Mouse (Mus musculus) kidney, adult 18-20 months (tissue): ENCODE measurements at regions not wholly inside any gene's neighbourhood (a gene's known extent, or its start where the extent isn't known, plus 50 kb on each side); places are given as distances from the start of the nearest gene placed in this dataset.
"Not testable (repeated sequence)": the region's sequence is repeated elsewhere in the genome, so short reads cannot be mapped to it uniquely, and the experiment has no call there.

Experiments used
- DNase-seq: peaks from one replicate; pipeline ENCODE4 v3.0.0; 2021

- DNase-seq = peak; percentile 11
These were observed 142.7 kb upstream of the Gnai1 start for GRCm38 (mm10) chr5:18502831-18503230.

- no peak for DNase-seq
These were observed 134.2 kb upstream of the Gnai1 start for GRCm38 (mm10) chr5:18494305-18494704.

GRCm38 (mm10) chr5:18489709-18490108 is 129.6 kb upstream of the Gnai1 start:
- no peak for DNase-seq

- no peak for DNase-seq
These were observed 127.1 kb upstream of the Gnai1 start for GRCm38 (mm10) chr5:18487076-18487772.

- no peak for DNase-seq
These were observed 124.2 kb upstream of the Gnai1 start for GRCm38 (mm10) chr5:18484376-18484775.

GRCm38 (mm10) chr5:18478420-18478819 is 118.3 kb upstream of the Gnai1 start:
- DNase-seq = no peak

GRCm38 (mm10) chr5:18477372-18478017 is 117.3 kb upstream of the Gnai1 start:
- DNase-seq = no peak

GRCm38 (mm10) chr5:18472114-18472513 is 112.0 kb upstream of the Gnai1 start:
- DNase-seq = no peak

- DNase-seq = peak; percentile 51
These were observed 97.6 kb upstream of the Gnai1 start for GRCm38 (mm10) chr5:18457771-18458170.

GRCm38 (mm10) chr5:18456196-18456595 is 96.0 kb upstream of the Gnai1 start:
- DNase-seq = no peak

GRCm38 (mm10) chr5:18452871-18453757 is 93.0 kb upstream of the Gnai1 start:
- not testable (repeated sequence) for DNase-seq

- DNase-seq = no peak
These were observed 89.1 kb upstream of the Gnai1 start for GRCm38 (mm10) chr5:18449261-18449660.

GRCm38 (mm10) chr5:18448330-18448670 is 88.1 kb upstream of the Gnai1 start:
- no peak for DNase-seq

GRCm38 (mm10) chr5:18447665-18448329 is 87.6 kb upstream of the Gnai1 start:
- no peak for DNase-seq

- DNase-seq = peak; percentile 53
These were observed 85.8 kb upstream of the Gnai1 start for GRCm38 (mm10) chr5:18445969-18446368.

GRCm38 (mm10) chr5:18439986-18440385 is 79.8 kb upstream of the Gnai1 start:
- DNase-seq = no peak

GRCm38 (mm10) chr5:18439281-18439680 is 79.1 kb upstream of the Gnai1 start:
- no peak for DNase-seq

- no peak for DNase-seq
These were observed 76.1 kb upstream of the Gnai1 start for GRCm38 (mm10) chr5:18436099-18436748.

- no peak for DNase-seq
These were observed 74.1 kb upstream of the Gnai1 start for GRCm38 (mm10) chr5:18434245-18434644.

- no peak for DNase-seq
These were observed 73.1 kb upstream of the Gnai1 start for GRCm38 (mm10) chr5:18433287-18433686.

GRCm38 (mm10) chr5:18425098-18425497 is 64.9 kb upstream of the Gnai1 start:
- peak; percentile 6 for DNase-seq

GRCm38 (mm10) chr5:18414892-18415291 is 54.7 kb upstream of the Gnai1 start:
- DNase-seq = no peak
